Mouse (Mus musculus): ENCODE measurements around the gene Nol11. TPM values are rescaled to one million over a fixed set of nuclear protein-coding genes. Genes with fewer than 3 reads are reported as not detected.
"Not testable (repeated sequence)": the region's sequence is repeated elsewhere in the genome, so short reads cannot be mapped to it uniquely, and the experiment has no call there.

The Nol11 gene
- polyA plus RNA-seq, 1 experiment from 2014 or later, result 34.3 TPM

DNA sequence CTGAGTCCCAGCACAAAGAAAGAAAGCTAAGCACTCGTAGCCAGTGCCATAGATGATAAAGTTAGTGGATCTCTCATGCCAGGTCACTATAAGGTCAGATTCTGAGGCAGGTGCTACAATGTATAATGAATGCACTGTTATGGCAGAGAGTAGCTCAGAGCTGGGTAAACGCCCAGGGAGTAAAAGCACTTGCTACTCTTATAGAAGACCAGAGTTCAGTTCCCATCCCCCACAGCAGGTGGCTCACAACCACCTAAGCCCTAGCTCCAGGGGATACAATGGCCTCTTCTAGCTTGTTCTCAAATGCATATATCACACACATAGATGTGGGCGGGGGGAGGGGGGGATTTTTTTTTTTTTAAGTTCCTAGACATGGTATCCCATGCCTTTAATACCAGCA is 53.4 kb downstream of the Nol11 start:
- ChIA-PET CTCF (interaction anchor here (2.1 kb wide), 1 partner anchor 31 kb away, joined by 9 read pairs; no protein-coding TSS in a partner anchor), POLR2A (interaction anchor here (0.6 kb wide), 2 partner anchors 10 to 12 kb away, joined by 3 to 6 read pairs; no protein-coding TSS in a partner anchor)
- no peaks in the 10 kb centered on the region for H3K27me3 ChIP-seq
- no peak for TF ChIP-seq CTCF (IDR thresholded peaks at IDR 0.05)
- DNase-seq (ENCODE audit: low read depth, low spot score), result no peak
- ATAC-seq, result no peak
- in situ Hi-C loops (cut with MboI; ENCODE audit: low pct_unique_long_range_greater_than_20kb), result no loop called here

DNA sequence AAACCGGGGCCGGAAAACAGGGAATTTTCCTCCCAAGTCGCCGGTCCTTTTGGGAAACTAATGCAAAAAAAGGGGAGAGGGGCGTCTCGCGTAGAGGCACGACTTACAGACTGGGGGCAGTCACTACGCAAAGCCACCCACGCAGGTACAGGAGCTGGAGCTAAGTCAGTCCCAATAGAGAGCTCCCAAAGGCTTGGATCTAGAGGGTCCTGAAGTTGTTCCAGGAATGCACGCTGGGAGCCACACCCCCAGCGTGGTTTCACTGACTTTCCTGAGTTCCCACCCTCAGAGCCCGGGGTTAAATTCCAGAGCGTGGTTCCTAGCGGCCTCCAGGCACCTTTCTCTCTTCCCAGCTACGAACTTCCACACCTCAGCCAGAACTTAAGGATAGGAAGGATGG is 56.8 kb downstream of the Nol11 start:
- peak; percentile 19 for TF ChIP-seq CTCF (IDR thresholded peaks at IDR 0.05)
- no peaks in the 10 kb centered on the region for H3K27me3 ChIP-seq
- ChIA-PET CTCF (interaction anchor here (1.0 to 2.4 kb wide), 7 partner anchors 10 to 68 kb away, joined by 3 to 10 read pairs (median 4); no protein-coding TSS in a partner anchor), POLR2A (interaction anchor here (1.0 kb wide), 1 partner anchor 23 kb away, joined by 3 read pairs; no protein-coding TSS in a partner anchor)
- in situ Hi-C loops (cut with MboI; ENCODE audit: low pct_unique_long_range_greater_than_20kb), result no loop called here
- no peak for DNase-seq (ENCODE audit: low read depth, low spot score)
- no peak for ATAC-seq

DNA sequence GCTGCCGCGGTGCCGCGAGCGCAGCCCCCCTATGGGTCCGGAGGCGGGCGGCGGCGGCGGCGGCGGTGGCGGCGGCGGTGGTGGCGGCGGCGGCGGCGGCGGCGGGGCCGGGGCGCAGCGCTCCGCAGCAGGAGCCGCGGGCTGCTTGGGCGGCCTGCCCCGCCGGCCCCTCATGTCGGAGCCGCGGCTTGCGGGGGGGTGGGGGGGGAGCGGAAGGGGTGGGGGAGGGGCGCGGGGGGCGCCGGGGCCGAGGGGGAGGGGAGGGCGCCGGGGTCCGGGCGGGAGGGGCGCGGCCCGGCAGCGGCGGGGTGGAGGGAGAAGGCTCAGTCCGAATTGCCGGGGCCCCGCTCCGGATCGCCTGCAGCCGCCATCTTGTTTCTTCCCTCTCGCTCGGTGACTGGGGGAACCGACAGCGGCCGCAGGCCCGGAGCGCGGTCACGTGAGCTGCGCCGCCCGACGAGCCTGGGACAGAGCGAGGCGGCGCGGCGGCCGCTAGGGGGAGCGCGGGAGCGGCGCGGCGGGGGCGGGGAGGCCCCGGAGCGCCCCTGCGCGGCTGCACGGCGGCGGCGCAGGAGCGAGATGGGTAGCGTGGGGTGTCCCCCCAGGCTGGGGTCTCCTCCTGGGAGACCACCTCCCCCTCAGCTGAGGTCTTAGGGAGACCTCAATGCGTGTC is 57.3 kb downstream of the Nol11 start, which contains the start of gene Bptf:
Gene Bptf (minus strand): TSS at position 379 of the 673 bp plus-strand sequence.
- POLR2A ChIA-PET, result interaction anchor here (0.6 to 1.0 kb wide), 2 partner anchors 24 to 107 kb away, joined by 3 read pairs; no protein-coding TSS in a partner anchor
- no peaks in the 10 kb centered on the region for H3K27me3 ChIP-seq
- ATAC-seq, result peak; percentile 89
- peak; percentile 98 for TF ChIP-seq CTCF (IDR thresholded peaks at IDR 0.05)
- CTCF ChIA-PET, result interaction anchor here (1.0 to 2.4 kb wide), 7 partner anchors 10 to 68 kb away, joined by 3 to 10 read pairs (median 4); no protein-coding TSS in a partner anchor
- in situ Hi-C loops (cut with MboI; ENCODE audit: low pct_unique_long_range_greater_than_20kb), result no loop called here
- no peak for DNase-seq (ENCODE audit: low read depth, low spot score)

DNA sequence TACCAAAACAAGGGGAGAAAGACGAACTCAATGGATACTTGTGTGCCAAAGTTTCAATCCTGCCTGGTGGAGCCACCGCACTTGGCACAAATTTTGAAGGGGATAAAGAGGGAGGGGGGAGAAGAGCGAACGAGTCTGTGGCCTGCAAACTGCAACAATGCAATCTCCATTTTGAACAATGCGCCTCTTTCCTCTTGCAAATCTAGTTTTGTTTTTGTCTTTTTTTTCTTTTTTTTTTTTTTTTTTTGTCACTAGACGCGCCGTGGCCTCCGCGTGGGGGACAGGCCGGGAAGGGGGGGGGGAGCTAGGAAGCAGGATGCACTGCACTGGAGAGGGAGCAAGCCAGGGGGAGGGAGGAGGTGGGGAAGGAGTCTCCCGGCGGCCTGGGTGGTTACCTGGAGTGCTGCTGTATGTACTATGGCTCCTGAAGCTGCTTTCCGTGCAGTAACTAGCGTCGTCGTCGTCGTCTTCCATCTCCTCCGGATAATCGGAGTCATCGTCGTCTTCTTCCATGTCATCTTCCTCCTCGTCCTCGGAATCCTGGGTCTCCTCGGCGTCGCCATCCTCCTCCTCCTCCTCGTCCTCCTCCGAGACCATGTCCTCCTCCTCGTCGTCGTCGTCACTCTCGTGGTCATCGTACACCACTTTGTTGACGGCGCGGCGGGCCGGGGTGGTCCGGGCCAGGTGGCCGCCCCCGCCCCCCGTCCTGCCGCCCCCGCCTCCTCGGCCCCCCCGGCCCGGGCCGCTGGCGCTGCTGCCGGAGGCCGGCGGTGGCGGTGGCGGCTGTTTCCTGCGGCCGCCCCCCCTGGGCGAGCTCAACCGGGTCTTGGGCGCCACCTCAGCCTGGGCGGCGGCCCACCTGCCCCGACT is 58.1 kb downstream of the Nol11 start:
- in situ Hi-C loops (cut with MboI; ENCODE audit: low pct_unique_long_range_greater_than_20kb), result no loop called here
- CTCF ChIA-PET, result interaction anchor here (1.4 to 2.4 kb wide), 5 partner anchors 9 to 67 kb away, joined by 3 to 10 read pairs (median 5); no protein-coding TSS in a partner anchor
- TF ChIP-seq CTCF (IDR thresholded peaks at IDR 0.05), result no peak
- ATAC-seq (peak; percentile 44), DNase-seq (ENCODE audit: low read depth, low spot score) (no peak)
- POLR2A ChIA-PET, result interaction anchor here (0.6 kb wide), 2 partner anchors 11 to 107 kb away, joined by 3 read pairs; no protein-coding TSS in a partner anchor
- H3K27me3 ChIP-seq, result no peaks in the 10 kb centered on the region

DNA sequence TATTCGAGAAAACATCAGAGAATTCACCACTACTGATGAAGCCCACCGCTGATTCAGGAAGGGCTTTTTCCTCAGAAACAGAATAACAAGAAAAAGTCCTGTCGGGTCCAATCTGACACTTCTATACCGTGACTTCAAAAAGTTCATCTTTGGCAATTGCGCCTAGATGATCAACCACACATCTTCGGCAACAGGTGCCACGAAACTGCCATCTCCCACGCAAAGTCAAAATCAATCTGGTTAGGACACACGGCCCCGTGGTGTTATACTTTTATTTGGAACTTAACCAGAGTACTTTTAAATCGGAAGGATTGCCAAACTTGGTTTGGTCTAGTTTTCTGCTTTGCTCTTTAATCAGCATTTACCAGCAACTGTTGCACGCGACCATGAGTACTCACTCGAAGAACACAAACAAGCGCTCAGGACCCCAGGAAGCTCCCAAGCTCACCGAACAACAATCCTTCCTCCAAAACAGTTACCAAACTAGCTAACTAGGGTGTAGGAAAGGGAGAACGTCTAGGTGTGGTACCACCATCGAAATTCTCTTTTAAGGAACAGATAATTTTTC is 58.9 kb downstream of the Nol11 start:
- no peak for TF ChIP-seq CTCF (IDR thresholded peaks at IDR 0.05)
- no peaks in the 10 kb centered on the region for H3K27me3 ChIP-seq
- in situ Hi-C loops (cut with MboI; ENCODE audit: low pct_unique_long_range_greater_than_20kb), result no loop called here
- DNase-seq (ENCODE audit: low read depth, low spot score), result no peak
- ATAC-seq, result no peak
- ChIA-PET POLR2A (no interaction called here), CTCF (interaction anchor here (1.3 to 2.4 kb wide), 2 partner anchors 17 to 18 kb away, joined by 4 to 10 read pairs; no protein-coding TSS in a partner anchor)

DNA sequence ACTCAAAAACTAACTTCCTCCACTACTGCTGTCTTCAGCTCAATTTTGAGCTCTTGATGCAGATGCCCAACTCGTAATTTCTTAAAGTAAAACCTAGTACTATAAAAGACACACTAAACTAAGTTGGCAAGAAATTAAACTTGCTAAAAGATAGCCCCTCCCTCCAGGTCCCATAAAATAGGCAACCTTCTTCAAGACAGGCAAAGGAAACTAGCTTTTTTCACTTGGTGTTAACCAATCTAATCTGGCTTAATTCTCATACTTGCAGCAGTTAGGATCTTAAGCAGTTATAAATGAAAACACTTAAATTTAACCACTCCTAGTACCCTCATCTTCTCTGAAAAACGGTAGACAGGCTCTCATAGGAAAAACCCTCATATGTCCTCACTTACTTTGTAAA is 59.5 kb downstream of the Nol11 start:
- ATAC-seq, result no peak
- in situ Hi-C loops (cut with MboI; ENCODE audit: low pct_unique_long_range_greater_than_20kb), result no loop called here
- ChIA-PET POLR2A (interaction anchor here (0.7 kb wide), 1 partner anchor 386 kb away, joined by 3 read pairs; no protein-coding TSS in a partner anchor), CTCF (interaction anchor here (0.9 to 1.3 kb wide), 2 partner anchors 9 to 17 kb away, joined by 4 to 5 read pairs; no protein-coding TSS in a partner anchor)
- H3K27me3 ChIP-seq, result no peaks in the 10 kb centered on the region
- DNase-seq (ENCODE audit: low read depth, low spot score), result no peak
- no peak for TF ChIP-seq CTCF (IDR thresholded peaks at IDR 0.05)

DNA sequence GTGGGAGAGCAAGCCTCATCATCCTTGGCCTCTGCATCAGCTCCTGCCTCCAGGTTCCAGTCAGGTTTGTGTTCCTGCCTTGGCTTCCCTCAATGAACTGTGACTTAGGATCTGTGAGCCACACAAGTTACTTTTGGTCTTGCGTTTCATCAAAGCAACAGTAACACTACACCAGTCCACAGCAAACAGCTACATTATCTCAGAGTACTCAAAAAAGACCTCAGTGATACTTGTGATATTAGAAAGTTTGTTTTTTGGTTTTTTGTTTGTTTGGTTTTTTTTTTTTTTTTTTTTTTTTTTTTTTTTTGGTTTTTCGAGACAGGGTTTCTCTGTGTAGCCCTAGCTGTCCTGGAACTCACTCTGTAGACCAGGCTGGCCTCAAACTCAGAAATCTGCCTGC is 62.5 kb downstream of the Nol11 start:
- ATAC-seq; in situ Hi-C loops (cut with MboI; ENCODE audit: low pct_unique_long_range_greater_than_20kb); POLR2A ChIA-PET; H3K27me3 ChIP-seq; DNase-seq (ENCODE audit: low read depth, low spot score): not testable (repeated sequence)
- CTCF ChIA-PET, result interaction anchor here (0.9 to 1.3 kb wide), 4 partner anchors 12 to 24 kb away, joined by 4 to 6 read pairs (median 4); no protein-coding TSS in a partner anchor

DNA sequence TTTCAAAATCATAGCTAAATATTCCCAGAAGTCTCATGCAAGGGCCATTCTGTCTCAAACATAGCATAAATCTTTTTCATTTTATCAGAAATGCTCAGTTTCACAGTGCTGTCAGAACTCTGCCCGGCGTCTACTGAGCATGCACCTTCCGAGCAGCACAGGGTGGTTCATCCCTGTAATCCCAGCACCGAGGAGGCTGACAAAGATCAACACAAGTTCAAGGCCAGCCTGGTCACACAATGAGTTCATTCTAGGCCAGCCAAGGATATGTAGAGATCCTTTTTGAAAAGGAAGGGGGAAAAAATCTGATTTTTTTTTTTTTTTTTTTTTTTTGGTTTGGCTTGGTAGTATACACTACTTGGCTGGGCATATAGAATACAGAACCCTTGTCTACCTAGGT is 64.2 kb downstream of the Nol11 start:
- H3K27me3 ChIP-seq, result no peaks in the 10 kb centered on the region
- no peak for TF ChIP-seq CTCF (IDR thresholded peaks at IDR 0.05)
- ChIA-PET CTCF (interaction anchor here (0.7 to 3.1 kb wide), 7 partner anchors 10 to 21 kb away, joined by 3 to 11 read pairs (median 3); no protein-coding TSS in a partner anchor), POLR2A (no interaction called here)
- DNase-seq (ENCODE audit: low read depth, low spot score) (no peak), ATAC-seq (no peak)
- in situ Hi-C loops (cut with MboI; ENCODE audit: low pct_unique_long_range_greater_than_20kb), result no loop called here

DNA sequence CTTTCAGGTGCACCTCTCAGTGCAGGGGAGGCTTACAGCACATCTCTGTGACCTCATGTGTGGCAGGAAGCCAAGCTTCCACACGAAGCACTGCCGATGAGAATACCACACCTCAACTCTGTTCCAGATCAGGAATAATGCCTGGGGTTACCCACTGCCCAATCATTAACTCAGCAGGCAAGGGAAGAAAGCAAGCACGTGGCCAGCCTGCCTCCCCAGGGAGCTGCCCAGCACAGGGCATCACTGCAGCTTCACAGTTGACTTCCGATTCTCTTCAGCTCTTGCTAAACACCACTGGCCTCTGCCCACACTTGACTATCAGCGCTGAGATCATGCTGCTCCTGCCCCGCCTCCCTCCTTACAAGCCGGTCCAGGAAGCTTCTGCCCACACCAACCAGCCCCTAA is 64.9 kb downstream of the Nol11 start:
- ChIA-PET CTCF (interaction anchor here (1.0 to 3.1 kb wide), 7 partner anchors 9 to 35 kb away, joined by 3 to 11 read pairs (median 4); no protein-coding TSS in a partner anchor), POLR2A (no interaction called here)
- no peaks in the 10 kb centered on the region for H3K27me3 ChIP-seq
- TF ChIP-seq CTCF (IDR thresholded peaks at IDR 0.05), result no peak
- in situ Hi-C loops (cut with MboI; ENCODE audit: low pct_unique_long_range_greater_than_20kb), result no loop called here
- DNase-seq (ENCODE audit: low read depth, low spot score) (peak; percentile 89), ATAC-seq (peak; percentile 99)

DNA sequence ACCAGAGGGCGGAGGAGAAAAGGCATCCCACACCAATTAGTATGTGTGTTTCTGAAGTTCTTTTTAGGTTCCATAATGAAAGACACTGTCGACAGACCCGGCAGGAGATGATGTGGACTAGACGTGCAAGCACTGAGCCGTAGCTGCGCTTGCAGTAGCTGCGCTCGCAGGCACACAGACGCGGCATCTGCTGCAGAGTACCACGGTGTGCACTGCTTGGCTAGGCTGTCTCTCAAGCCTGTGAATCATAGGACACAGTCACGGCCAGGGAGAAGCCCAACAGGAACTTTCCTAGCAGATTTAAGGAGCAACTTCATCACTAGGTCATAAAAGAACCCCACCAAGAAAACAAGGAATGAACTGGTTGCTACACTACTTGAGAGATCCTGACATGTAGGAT is 71.4 kb downstream of the Nol11 start:
- H3K27me3 ChIP-seq, result no peaks in the 10 kb centered on the region
- ATAC-seq (no peak), DNase-seq (ENCODE audit: low read depth, low spot score) (no peak)
- POLR2A ChIA-PET, result no interaction called here
- no peak for TF ChIP-seq CTCF (IDR thresholded peaks at IDR 0.05)
- CTCF ChIA-PET, result no interaction called here
- in situ Hi-C loops (cut with MboI; ENCODE audit: low pct_unique_long_range_greater_than_20kb), result no loop called here

Other genes starting within 250 kb of the Nol11 start
- gene Kpna2, start 189.8 kb downstream of the Nol11 start, polyA plus RNA-seq (2021), result 33.7 TPM
- gene 1810010H24Rik, start 163.7 kb downstream of the Nol11 start, polyA plus RNA-seq (2021), result 2.5 TPM
- 47.4 TPM for gene Bptf, start 57.3 kb downstream of the Nol11 start, polyA plus RNA-seq (2021)

Data from Patski (cell line).